Mouse (Mus musculus) erythroblast, embryonic 14.5 days (primary cell): Measurements from ENCODE around the gene Zfp867. TPM values are rescaled to one million over a fixed set of nuclear protein-coding genes. Genes with fewer than 3 reads are reported as not detected.
A peak's percentile ranks its signal among the peaks of the same experiment; 100 is the strongest.

Source experiments
- H3K27me3 ChIP-seq: 2 replicates; pipeline ENCODE4 v1.6.1; 2012; ENCODE audit warnings: inconsistent platforms; ENCODE audit not compliant: control insufficient read depth
- H3K36me3 ChIP-seq: 2 replicates; pipeline ENCODE4 v1.6.1; 2012; ENCODE audit warnings: mild to moderate bottlenecking, inconsistent platforms; ENCODE audit not compliant: control insufficient read depth
- H3K4me1 ChIP-seq: 2 replicates; pipeline ENCODE4 v1.6.1; 2012; ENCODE audit warnings: inconsistent platforms; ENCODE audit not compliant: control insufficient read depth
- H3K4me3 ChIP-seq: replicated peaks from 2 replicates; pipeline ENCODE3; 2012; ENCODE audit warnings: moderate library complexity, mild to moderate bottlenecking, inconsistent platforms
- H3K9me3 ChIP-seq: 2 replicates; pipeline ENCODE4 v1.6.1; 2012; ENCODE audit warnings: low read length, inconsistent platforms, mixed read lengths; ENCODE audit not compliant: control insufficient read depth
- GATA1 ChIP-seq: IDR thresholded peaks from 2 replicates; pipeline ENCODE4 v1.6.1; 2012; ENCODE audit warnings: low read length, inconsistent platforms, mixed read lengths
- TAL1 ChIP-seq: IDR thresholded peaks from 3 replicates; pipeline ENCODE4 v1.6.1; 2012; ENCODE audit warnings: low read length, inconsistent platforms, mixed read lengths
- polyA plus RNA-seq: library from polyadenylated mRNA; stranded (reverse); fragments of >175 nt; gene quantifications from 2 replicates; pipeline ENCODE4 v1.2.3, GENCODE M21; 2012

Gene Zfp867
- polyA plus RNA-seq, result not detected in 2 replicates

DNA sequence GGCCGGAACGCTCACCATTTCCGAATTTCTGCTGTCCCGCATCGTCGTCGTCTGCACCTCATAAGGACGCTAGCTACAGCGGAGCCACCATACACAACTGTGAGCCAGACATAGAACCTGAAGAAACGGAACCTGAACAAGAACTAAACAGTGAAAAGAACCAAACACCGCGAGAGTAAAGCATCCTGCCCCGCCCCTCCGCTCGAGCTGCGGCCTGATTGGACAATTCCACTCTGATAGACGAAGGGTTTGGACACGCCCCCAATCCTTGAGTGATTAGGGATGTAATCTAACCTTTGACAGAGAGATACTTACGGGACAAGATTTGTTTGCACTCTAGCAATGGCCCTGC, at the start of gene Zfp867:
Zfp867 (minus strand) TSS at position 149 of the 352 bp plus-strand sequence.
- Histone ChIP-seq H3K9me3 (no peaks in the 10 kb centered on the region), H3K4me3 (peak within 1 kb of the TSS; percentile 76), H3K27me3 (peaks cover 20% of the 10 kb centered on the region), H3K4me1 (peaks cover 13% of the 10 kb centered on the region), H3K36me3 (no peaks in the 10 kb centered on the region)
- TF ChIP-seq TAL1 (no peak), GATA1 (no peak)

DNA sequence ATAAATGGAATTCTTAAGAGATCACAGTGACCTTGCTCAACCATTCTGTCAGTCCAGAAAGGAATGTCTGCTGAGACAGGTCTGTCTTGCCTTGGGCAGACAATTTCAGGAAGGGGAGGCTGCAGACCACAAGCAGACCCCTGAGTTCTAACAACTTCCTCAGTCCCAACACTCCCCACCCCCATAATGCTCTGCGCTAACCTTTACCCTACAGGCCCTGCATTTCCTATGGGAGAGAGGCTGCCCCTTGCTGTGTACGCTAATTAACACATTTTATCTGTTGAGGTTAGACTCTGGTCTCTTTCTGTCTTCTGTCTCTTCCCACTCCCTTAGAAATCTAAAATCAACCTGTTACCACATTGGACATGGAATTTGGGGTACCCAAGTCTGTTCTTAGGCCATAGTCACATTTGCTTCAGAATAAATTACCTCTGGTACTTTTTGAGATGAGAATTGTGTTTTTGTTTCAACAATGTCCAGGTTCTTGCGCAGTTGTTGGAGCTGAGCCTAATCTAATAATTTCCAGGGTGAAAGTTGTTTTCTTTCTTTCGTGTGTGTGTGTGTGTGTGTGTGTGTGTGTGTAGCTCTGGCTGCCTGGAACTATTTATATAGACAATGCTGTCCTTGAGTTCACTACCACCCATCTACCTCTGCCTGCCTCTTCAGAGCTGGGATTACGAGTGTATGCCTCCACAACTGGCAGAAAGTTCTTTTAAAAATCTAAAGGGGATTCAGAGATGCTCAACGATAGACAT, 47.6 kb upstream of the Zfp867 start:
- H3K36me3 ChIP-seq, result no peaks in the 10 kb centered on the region
- H3K4me3 ChIP-seq, result no peak overlapping the region
- no peaks in the 10 kb centered on the region for H3K4me1 ChIP-seq
- TF ChIP-seq GATA1 (no peak), TAL1 (no peak)
- H3K27me3 ChIP-seq, result no peaks in the 10 kb centered on the region
- peaks cover 4% of the 10 kb centered on the region for H3K9me3 ChIP-seq

- Histone ChIP-seq H3K27me3 (no peaks in the 10 kb centered on the region), H3K4me1 (no peaks in the 10 kb centered on the region), H3K9me3 (no peaks in the 10 kb centered on the region), H3K4me3 (no peak overlapping the region), H3K36me3 (no peaks in the 10 kb centered on the region)
- TF ChIP-seq TAL1 (no peak), GATA1 (no peak)
Observed at GRCm38 (mm10) chr11:59518226-59518625, 46.0 kb upstream of the Zfp867 start.

GRCm38 (mm10) chr11:59517441-59517840, 45.2 kb upstream of the Zfp867 start:
- H3K27me3 ChIP-seq, result no peaks in the 10 kb centered on the region
- H3K36me3 ChIP-seq, result no peaks in the 10 kb centered on the region
- TF ChIP-seq GATA1 (no peak), TAL1 (no peak)
- no peak overlapping the region for H3K4me3 ChIP-seq
- no peaks in the 10 kb centered on the region for H3K4me1 ChIP-seq
- no peaks in the 10 kb centered on the region for H3K9me3 ChIP-seq

DNA sequence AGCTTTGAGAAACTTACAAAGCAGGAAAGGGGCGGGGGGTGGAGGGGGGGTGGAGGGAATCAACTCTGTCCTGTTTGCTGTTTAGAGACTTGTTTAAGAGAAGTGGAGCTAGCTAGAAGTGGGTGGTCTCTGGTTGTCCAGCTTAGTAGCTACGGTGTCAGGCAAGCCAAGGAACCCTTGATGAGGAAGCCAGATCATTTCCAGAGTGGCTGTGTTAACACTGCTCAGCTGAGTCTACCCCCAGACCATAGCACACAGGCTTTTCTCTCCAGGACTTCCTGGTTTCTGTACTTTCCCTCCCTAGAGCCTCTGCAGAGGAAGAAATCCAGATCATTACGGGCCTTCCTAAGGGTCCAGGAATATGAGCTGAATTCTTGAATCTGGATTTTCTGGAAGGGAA, 42.5 kb upstream of the Zfp867 start:
- Histone ChIP-seq H3K4me3 (no peak overlapping the region), H3K4me1 (no peaks in the 10 kb centered on the region), H3K27me3 (no peaks in the 10 kb centered on the region), H3K9me3 (no peaks in the 10 kb centered on the region), H3K36me3 (peaks cover 3% of the 10 kb centered on the region; the same call in 1 of the 2 replicates)
- no peak for TF ChIP-seq TAL1
- no peak for TF ChIP-seq GATA1

DNA sequence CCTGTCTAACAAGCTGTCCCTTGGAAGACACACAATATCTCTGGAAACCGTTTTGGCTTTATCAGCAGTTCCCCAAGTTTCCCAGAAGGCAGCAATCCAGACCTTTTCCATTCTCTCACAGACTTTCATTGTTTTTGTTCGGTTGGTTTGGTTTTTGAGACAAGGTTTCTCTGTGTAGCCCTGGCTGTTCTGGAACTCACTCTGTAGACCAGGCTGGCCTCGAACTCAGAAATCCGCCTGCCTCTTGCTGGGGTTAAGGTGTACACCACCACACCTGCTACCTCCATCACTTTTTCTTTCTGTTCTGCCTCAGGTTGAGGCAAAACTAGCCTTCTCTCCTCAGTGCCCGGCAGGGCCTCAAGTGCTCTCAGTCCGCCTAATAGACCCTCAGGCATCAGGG, 42.1 kb upstream of the Zfp867 start:
- Histone ChIP-seq H3K4me1 (no peaks in the 10 kb centered on the region), H3K36me3 (peaks cover 3% of the 10 kb centered on the region; the same call in 1 of the 2 replicates), H3K9me3 (no peaks in the 10 kb centered on the region), H3K4me3 (no peak overlapping the region), H3K27me3 (no peaks in the 10 kb centered on the region)
- TF ChIP-seq TAL1, result no peak
- TF ChIP-seq GATA1, result no peak

DNA sequence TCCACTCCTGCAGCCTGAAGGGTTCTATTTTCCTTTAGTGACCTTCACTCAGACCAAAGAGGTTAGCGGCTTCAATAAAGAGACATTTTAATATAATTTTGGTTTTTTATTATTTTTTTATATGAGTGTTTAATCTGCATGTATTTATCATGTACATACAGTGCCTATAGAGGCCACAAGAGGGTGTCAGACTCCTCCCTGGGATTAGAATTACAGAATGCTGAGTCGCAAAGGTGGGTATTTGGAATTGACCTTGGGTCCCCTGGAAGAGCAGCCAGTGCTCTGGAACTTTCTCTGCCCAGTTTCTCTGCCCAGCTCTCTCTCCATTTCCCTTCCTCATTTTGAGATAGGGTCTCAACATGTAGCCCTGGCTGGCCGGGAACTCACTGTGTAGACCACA, 41.3 kb upstream of the Zfp867 start:
- no peaks in the 10 kb centered on the region for H3K27me3 ChIP-seq
- peaks cover 3% of the 10 kb centered on the region; the same call in 1 of the 2 replicates for H3K36me3 ChIP-seq
- H3K4me3 ChIP-seq, result no peak overlapping the region
- no peaks in the 10 kb centered on the region for H3K4me1 ChIP-seq
- no peaks in the 10 kb centered on the region for H3K9me3 ChIP-seq
- TF ChIP-seq TAL1, result no peak
- no peak for TF ChIP-seq GATA1

GRCm38 (mm10) chr11:59512733-59513132, 40.5 kb upstream of the Zfp867 start:
- TF ChIP-seq GATA1, result no peak
- no peak for TF ChIP-seq TAL1
- Histone ChIP-seq H3K36me3 (peaks cover 3% of the 10 kb centered on the region; the same call in 1 of the 2 replicates), H3K9me3 (no peaks in the 10 kb centered on the region), H3K27me3 (no peaks in the 10 kb centered on the region), H3K4me1 (no peaks in the 10 kb centered on the region), H3K4me3 (no peak overlapping the region)

- Histone ChIP-seq H3K4me3 (no peak overlapping the region), H3K27me3 (peaks cover 9% of the 10 kb centered on the region), H3K4me1 (peaks cover 3% of the 10 kb centered on the region), H3K9me3 (no peaks in the 10 kb centered on the region), H3K36me3 (peaks cover 3% of the 10 kb centered on the region; the same call in 1 of the 2 replicates)
- TF ChIP-seq TAL1 (no peak), GATA1 (no peak)
Observed at GRCm38 (mm10) chr11:59511558-59511957, 39.3 kb upstream of the Zfp867 start.
